Mouse (Mus musculus): Measurements from ENCODE around the gene Echdc2. TPM values are rescaled to one million over a fixed set of nuclear protein-coding genes. Genes with fewer than 3 reads are reported as not detected.
"Not testable (repeated sequence)": the region's sequence is repeated elsewhere in the genome, so short reads cannot be mapped to it uniquely, and the experiment has no call there.

Gene Echdc2
- polyA plus RNA-seq, 1 experiment, result 4.6 TPM

- no peaks in the 10 kb centered on the region for H3K36me3 ChIP-seq (ENCODE audit: control insufficient read depth, insufficient read depth, low read length)
- H3K27ac ChIP-seq (ENCODE audit: control insufficient read depth, insufficient read depth, low read depth, low read length), result no peak overlapping the region
- H3K4me3 ChIP-seq (ENCODE audit: control insufficient read depth, low read depth, low read length), result no peak overlapping the region
- H3K4me1 ChIP-seq (ENCODE audit: control insufficient read depth, insufficient read depth, low read length), result no peaks in the 10 kb centered on the region
- TF ChIP-seq CTCF (IDR thresholded peaks at IDR 0.05; ENCODE audit: control insufficient read depth, insufficient read depth, insufficient replicate concordance, low read depth, low read length), result no peak
- TF ChIP-seq POLR2A (IDR thresholded peaks at IDR 0.05; ENCODE audit: control insufficient read depth, low read depth, low read length), result no peak
- no peaks in the 10 kb centered on the region for H3K27me3 ChIP-seq (ENCODE audit: control insufficient read depth, insufficient read depth, low read length)
Observed at GRCm38 (mm10) chr4:108128339-108128738, 36.9 kb upstream of the Echdc2 start.

GRCm38 (mm10) chr4:108130452-108130851 lies 34.8 kb upstream of the Echdc2 start:
- no peak overlapping the region for H3K27ac ChIP-seq (ENCODE audit: control insufficient read depth, insufficient read depth, low read depth, low read length)
- H3K4me3 ChIP-seq (ENCODE audit: control insufficient read depth, low read depth, low read length), result no peak overlapping the region
- no peaks in the 10 kb centered on the region for H3K36me3 ChIP-seq (ENCODE audit: control insufficient read depth, insufficient read depth, low read length)
- TF ChIP-seq CTCF (IDR thresholded peaks at IDR 0.05; ENCODE audit: control insufficient read depth, insufficient read depth, insufficient replicate concordance, low read depth, low read length) (no peak), POLR2A (IDR thresholded peaks at IDR 0.05; ENCODE audit: control insufficient read depth, low read depth, low read length) (no peak)
- H3K4me1 ChIP-seq (ENCODE audit: control insufficient read depth, insufficient read depth, low read length), result no peaks in the 10 kb centered on the region
- H3K27me3 ChIP-seq (ENCODE audit: control insufficient read depth, insufficient read depth, low read length), result no peaks in the 10 kb centered on the region

GRCm38 (mm10) chr4:108136938-108137337 lies 28.3 kb upstream of the Echdc2 start:
- Histone ChIP-seq H3K27ac (ENCODE audit: control insufficient read depth, insufficient read depth, low read depth, low read length) (no peak overlapping the region), H3K4me3 (ENCODE audit: control insufficient read depth, low read depth, low read length) (no peak overlapping the region), H3K27me3 (ENCODE audit: control insufficient read depth, insufficient read depth, low read length) (no peaks in the 10 kb centered on the region), H3K36me3 (ENCODE audit: control insufficient read depth, insufficient read depth, low read length) (no peaks in the 10 kb centered on the region), H3K4me1 (ENCODE audit: control insufficient read depth, insufficient read depth, low read length) (no peaks in the 10 kb centered on the region)
- TF ChIP-seq CTCF (IDR thresholded peaks at IDR 0.05; ENCODE audit: control insufficient read depth, insufficient read depth, insufficient replicate concordance, low read depth, low read length) (no peak), POLR2A (IDR thresholded peaks at IDR 0.05; ENCODE audit: control insufficient read depth, low read depth, low read length) (no peak)

- H3K27ac ChIP-seq (ENCODE audit: control insufficient read depth, insufficient read depth, low read depth, low read length); H3K36me3 ChIP-seq (ENCODE audit: control insufficient read depth, insufficient read depth, low read length); H3K27me3 ChIP-seq (ENCODE audit: control insufficient read depth, insufficient read depth, low read length); H3K4me1 ChIP-seq (ENCODE audit: control insufficient read depth, insufficient read depth, low read length); H3K4me3 ChIP-seq (ENCODE audit: control insufficient read depth, low read depth, low read length): not testable (repeated sequence)
Observed at GRCm38 (mm10) chr4:108143178-108143577, 22.1 kb upstream of the Echdc2 start.

GRCm38 (mm10) chr4:108143778-108144177 lies 21.5 kb upstream of the Echdc2 start:
- Histone ChIP-seq H3K36me3 (ENCODE audit: control insufficient read depth, insufficient read depth, low read length) (no peaks in the 10 kb centered on the region), H3K4me1 (ENCODE audit: control insufficient read depth, insufficient read depth, low read length) (no peaks in the 10 kb centered on the region), H3K27ac (ENCODE audit: control insufficient read depth, insufficient read depth, low read depth, low read length) (no peak overlapping the region), H3K27me3 (ENCODE audit: control insufficient read depth, insufficient read depth, low read length) (no peaks in the 10 kb centered on the region), H3K4me3 (ENCODE audit: control insufficient read depth, low read depth, low read length) (no peak overlapping the region)
- TF ChIP-seq CTCF (IDR thresholded peaks at IDR 0.05; ENCODE audit: control insufficient read depth, insufficient read depth, insufficient replicate concordance, low read depth, low read length), result no peak
- TF ChIP-seq POLR2A (IDR thresholded peaks at IDR 0.05; ENCODE audit: control insufficient read depth, low read depth, low read length), result no peak

- TF ChIP-seq POLR2A (IDR thresholded peaks at IDR 0.05; ENCODE audit: control insufficient read depth, low read depth, low read length), result no peak
- TF ChIP-seq CTCF (IDR thresholded peaks at IDR 0.05; ENCODE audit: control insufficient read depth, insufficient read depth, insufficient replicate concordance, low read depth, low read length), result no peak
- no peak within 1 kb of the TSS for H3K4me3 ChIP-seq (ENCODE audit: control insufficient read depth, low read depth, low read length)
- no peaks in the 10 kb centered on the region for H3K36me3 ChIP-seq (ENCODE audit: control insufficient read depth, insufficient read depth, low read length)
- H3K27me3 ChIP-seq (ENCODE audit: control insufficient read depth, insufficient read depth, low read length), result no peaks in the 10 kb centered on the region
- H3K27ac ChIP-seq (ENCODE audit: control insufficient read depth, insufficient read depth, low read depth, low read length), result no peak within 1 kb of the TSS
- no peaks in the 10 kb centered on the region for H3K4me1 ChIP-seq (ENCODE audit: control insufficient read depth, insufficient read depth, low read length)
Observed at GRCm38 (mm10) chr4:108144880-108145279, 20.4 kb upstream of the Echdc2 start, which contains the start of gene Scp2. Gene Scp2 (minus strand): TSS chr4:108144998.

GRCm38 (mm10) chr4:108145554-108145953 lies 19.7 kb upstream of the Echdc2 start:
- H3K27me3 ChIP-seq (ENCODE audit: control insufficient read depth, insufficient read depth, low read length); H3K27ac ChIP-seq (ENCODE audit: control insufficient read depth, insufficient read depth, low read depth, low read length); H3K4me3 ChIP-seq (ENCODE audit: control insufficient read depth, low read depth, low read length): not testable (repeated sequence)

GRCm38 (mm10) chr4:108155141-108155540 lies 10.1 kb upstream of the Echdc2 start:
- not testable (repeated sequence) for H3K4me1 ChIP-seq (ENCODE audit: control insufficient read depth, insufficient read depth, low read length); H3K36me3 ChIP-seq (ENCODE audit: control insufficient read depth, insufficient read depth, low read length); H3K27me3 ChIP-seq (ENCODE audit: control insufficient read depth, insufficient read depth, low read length); H3K27ac ChIP-seq (ENCODE audit: control insufficient read depth, insufficient read depth, low read depth, low read length); H3K4me3 ChIP-seq (ENCODE audit: control insufficient read depth, low read depth, low read length)

More at GRCm38 (mm10) chr4:108145554-108145953, 19.7 kb upstream of the Echdc2 start:
- H3K36me3 ChIP-seq (ENCODE audit: control insufficient read depth, insufficient read depth, low read length); H3K4me1 ChIP-seq (ENCODE audit: control insufficient read depth, insufficient read depth, low read length): not testable (repeated sequence)

Data from testis, adult 2 months (tissue).